Mouse (Mus musculus): ENCODE results near the gene Olfr452. TPM values are rescaled to one million over a fixed set of nuclear protein-coding genes. Genes with fewer than 3 reads are reported as not detected.

The Olfr452 gene
- polyA plus RNA-seq, 1 experiment from 2014 or later, result not detected

Other genes starting within 250 kb of the Olfr452 start
- gene Olfr455, start 237.5 kb upstream of the Olfr452 start, polyA plus RNA-seq (2016; fragmentation: Nextera tagmentation; extraction: Ambion mirVana), result not detected in 2 replicates
- not detected in 2 replicates for gene Tcaf3, start 187.4 kb upstream of the Olfr452 start, polyA plus RNA-seq (2016; fragmentation: Nextera tagmentation; extraction: Ambion mirVana)
- 4.4 and 5.0 TPM in 2 replicates for gene Tcaf2, start 139.8 kb upstream of the Olfr452 start, polyA plus RNA-seq (2016; fragmentation: Nextera tagmentation; extraction: Ambion mirVana)
- 97.3 and 99.4 TPM in 2 replicates for gene Tcaf1, start 75.0 kb upstream of the Olfr452 start, polyA plus RNA-seq (2016; fragmentation: Nextera tagmentation; extraction: Ambion mirVana)
- not detected in 2 replicates for gene Olfr453, start 45.7 kb upstream of the Olfr452 start, polyA plus RNA-seq (2016; fragmentation: Nextera tagmentation; extraction: Ambion mirVana)
- not detected in 2 replicates for gene Olfr38, start 28.7 kb upstream of the Olfr452 start, polyA plus RNA-seq (2016; fragmentation: Nextera tagmentation; extraction: Ambion mirVana)
- gene Olfr450, start 26.8 kb downstream of the Olfr452 start, polyA plus RNA-seq (2016; fragmentation: Nextera tagmentation; extraction: Ambion mirVana), result not detected in 2 replicates
- not detected in 2 replicates for gene Olfr449, start 49.3 kb downstream of the Olfr452 start, polyA plus RNA-seq (2016; fragmentation: Nextera tagmentation; extraction: Ambion mirVana)
- not detected in 2 replicates for gene Olfr448, start 105.3 kb downstream of the Olfr452 start, polyA plus RNA-seq (2016; fragmentation: Nextera tagmentation; extraction: Ambion mirVana)
- not detected in 2 replicates for gene Olfr447, start 123.8 kb downstream of the Olfr452 start, polyA plus RNA-seq (2016; fragmentation: Nextera tagmentation; extraction: Ambion mirVana)
- not detected in 2 replicates for gene Olfr446, start 136.3 kb downstream of the Olfr452 start, polyA plus RNA-seq (2016; fragmentation: Nextera tagmentation; extraction: Ambion mirVana)
- not detected in 2 replicates for gene Olfr444, start 164.0 kb downstream of the Olfr452 start, polyA plus RNA-seq (2016; fragmentation: Nextera tagmentation; extraction: Ambion mirVana)